Mouse (Mus musculus): ENCODE measurements around the gene Fmnl2. TPM values are rescaled to one million over a fixed set of nuclear protein-coding genes. Genes with fewer than 3 reads are reported as not detected.

Fmnl2 gene
- polyA plus RNA-seq, 1 experiment, result 2.8 TPM

DNA sequence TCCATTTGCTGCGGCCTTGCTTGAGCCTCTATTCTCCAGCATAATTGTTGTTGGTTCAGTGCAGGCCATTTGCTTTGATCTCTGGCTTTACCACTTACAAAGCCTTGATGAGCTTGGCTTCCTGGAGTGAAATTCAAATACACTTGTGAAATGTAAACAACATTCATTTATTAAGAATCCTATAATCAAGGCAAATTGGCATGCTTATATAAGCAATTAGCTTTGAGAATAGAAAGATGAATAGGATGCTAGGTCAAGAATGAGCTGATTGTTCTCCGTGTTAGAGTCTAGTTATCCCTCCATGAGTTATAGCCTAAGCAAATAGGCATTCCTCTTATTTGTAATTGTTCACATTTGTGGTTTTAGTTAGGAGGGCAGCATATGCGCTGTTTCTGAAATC is 8.5 kb downstream of the Fmnl2 start:
- TF ChIP-seq CEBPB (IDR thresholded peaks at IDR 0.05; ENCODE audit: insufficient read depth, poor library complexity, severe bottlenecking) (no peak), POLR2A (IDR thresholded peaks at IDR 0.05; ENCODE audit: insufficient read length, low read depth) (no peak), TCF12 (IDR thresholded peaks at IDR 0.05; ENCODE audit: insufficient read depth, poor library complexity, severe bottlenecking) (no peak), REST (IDR thresholded peaks at IDR 0.05; ENCODE audit: insufficient read depth, insufficient read length) (no peak), E2F4 (IDR thresholded peaks at IDR 0.05; ENCODE audit: insufficient read depth) (no peak), USF1 (IDR thresholded peaks at IDR 0.05; ENCODE audit: low read depth) (no peak), MYOD1 (IDR thresholded peaks at IDR 0.05; ENCODE audit: control insufficient read depth in 1 of 3, insufficient read length in 2 of 3, low read depth in 2 of 3) (no peak), TCF3 (IDR thresholded peaks at IDR 0.05; ENCODE audit: insufficient read length, low read depth) (no peak), MAX (IDR thresholded peaks at IDR 0.05; ENCODE audit: low read depth) (no peak), SRF (IDR thresholded peaks at IDR 0.05; ENCODE audit: control insufficient read depth, insufficient read length, low read depth) (no peak), POLR2AphosphoS2 (IDR thresholded peaks at IDR 0.05; ENCODE audit: insufficient read length, low read depth) (no peak), MYOG (IDR thresholded peaks at IDR 0.05; ENCODE audit: control insufficient read depth in 1 of 3, insufficient read depth in 1 of 3, insufficient read length in 2 of 3, low read depth in 2 of 3) (no peak)
- H3K4me3 ChIP-seq, result no peak overlapping the region
- H3K36me3 ChIP-seq (ENCODE audit: control insufficient read depth, insufficient read depth), result no peaks in the 10 kb centered on the region
- H3K4me2 ChIP-seq (ENCODE audit: low read depth), result no peak overlapping the region
- no peaks in the 10 kb centered on the region for H3K27me3 ChIP-seq (ENCODE audit: control insufficient read depth, insufficient read depth, insufficient read length)
- no peak overlapping the region for H3ac ChIP-seq (ENCODE audit: control insufficient read depth, insufficient read length)
- H3K79me2 ChIP-seq (ENCODE audit: control insufficient read depth, insufficient read depth), result peaks cover 9% of the 10 kb centered on the region

DNA sequence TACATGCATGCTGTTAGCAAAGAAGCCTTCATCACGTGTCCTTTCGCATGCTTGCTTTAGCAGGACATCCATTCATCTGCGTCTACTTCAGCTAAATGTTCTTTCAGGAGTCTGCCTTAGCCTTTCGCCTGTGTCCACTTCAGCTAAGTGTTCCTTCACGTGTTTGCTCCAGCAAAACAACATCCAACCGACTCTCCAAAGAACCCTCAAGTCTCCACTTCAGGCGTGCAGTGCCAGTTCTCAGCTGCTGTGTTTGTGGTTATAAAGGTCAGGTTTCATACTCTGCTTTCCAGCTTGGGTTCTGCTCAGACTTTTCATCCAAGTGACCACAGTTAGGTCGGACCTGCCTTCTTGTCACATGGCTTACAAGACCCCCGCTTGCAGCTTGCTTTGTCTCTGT is 10.1 kb downstream of the Fmnl2 start:
- H3K4me2 ChIP-seq (ENCODE audit: low read depth), result peak overlapping the region; percentile 20

DNA sequence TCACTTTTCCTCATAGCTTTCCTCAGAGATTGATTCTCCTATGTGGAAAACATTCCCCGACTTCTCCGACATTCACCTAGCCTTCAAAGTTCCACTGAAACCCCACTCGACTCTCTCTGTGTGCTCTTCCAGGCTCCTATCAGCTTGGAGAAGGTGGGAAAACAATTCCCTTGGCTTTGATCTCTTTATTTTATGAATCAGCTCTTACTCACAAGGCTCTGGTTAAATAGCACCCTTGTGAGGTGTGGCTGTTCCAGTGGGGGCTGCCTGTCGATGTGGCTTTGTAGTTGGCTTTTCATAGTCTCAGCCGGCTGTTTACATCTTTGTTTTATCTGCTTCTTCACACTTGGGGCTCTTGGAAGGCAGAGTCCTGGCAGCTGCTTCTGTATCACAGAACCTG is 10.5 kb downstream of the Fmnl2 start:
- TF ChIP-seq TCF3 (IDR thresholded peaks at IDR 0.05; ENCODE audit: insufficient read length, low read depth) (no peak), POLR2AphosphoS2 (IDR thresholded peaks at IDR 0.05; ENCODE audit: insufficient read length, low read depth) (no peak), SRF (IDR thresholded peaks at IDR 0.05; ENCODE audit: control insufficient read depth, insufficient read length, low read depth) (no peak), MAX (IDR thresholded peaks at IDR 0.05; ENCODE audit: low read depth) (no peak), REST (IDR thresholded peaks at IDR 0.05; ENCODE audit: insufficient read depth, insufficient read length) (no peak), MYOD1 (IDR thresholded peaks at IDR 0.05; ENCODE audit: control insufficient read depth in 1 of 3, insufficient read length in 2 of 3, low read depth in 2 of 3) (no peak), CEBPB (IDR thresholded peaks at IDR 0.05; ENCODE audit: insufficient read depth, poor library complexity, severe bottlenecking) (no peak), USF1 (IDR thresholded peaks at IDR 0.05; ENCODE audit: low read depth) (no peak), POLR2A (IDR thresholded peaks at IDR 0.05; ENCODE audit: insufficient read length, low read depth) (no peak), E2F4 (IDR thresholded peaks at IDR 0.05; ENCODE audit: insufficient read depth) (no peak), TCF12 (IDR thresholded peaks at IDR 0.05; ENCODE audit: insufficient read depth, poor library complexity, severe bottlenecking) (no peak), MYOG (IDR thresholded peaks at IDR 0.05; ENCODE audit: control insufficient read depth in 1 of 3, insufficient read depth in 1 of 3, insufficient read length in 2 of 3, low read depth in 2 of 3) (no peak)
- Histone ChIP-seq H3K4me3 (no peak overlapping the region), H3ac (ENCODE audit: control insufficient read depth, insufficient read length) (no peak overlapping the region), H3K79me2 (ENCODE audit: control insufficient read depth, insufficient read depth) (peaks cover 9% of the 10 kb centered on the region), H3K4me2 (ENCODE audit: low read depth) (peak overlapping the region; percentile 20), H3K27me3 (ENCODE audit: control insufficient read depth, insufficient read depth, insufficient read length) (no peaks in the 10 kb centered on the region), H3K36me3 (ENCODE audit: control insufficient read depth, insufficient read depth) (no peaks in the 10 kb centered on the region)

More for the DNA sequence above, 10.1 kb downstream of the Fmnl2 start:
- TF ChIP-seq MYOG (IDR thresholded peaks at IDR 0.05; ENCODE audit: control insufficient read depth in 1 of 3, insufficient read depth in 1 of 3, insufficient read length in 2 of 3, low read depth in 2 of 3), result peak in 2 of 3 experiments; percentile 4 to 34
- no peak for TF ChIP-seq CEBPB (IDR thresholded peaks at IDR 0.05; ENCODE audit: insufficient read depth, poor library complexity, severe bottlenecking)
- TF ChIP-seq SRF (IDR thresholded peaks at IDR 0.05; ENCODE audit: control insufficient read depth, insufficient read length, low read depth), result no peak
- no peak for TF ChIP-seq TCF3 (IDR thresholded peaks at IDR 0.05; ENCODE audit: insufficient read length, low read depth)
- TF ChIP-seq REST (IDR thresholded peaks at IDR 0.05; ENCODE audit: insufficient read depth, insufficient read length), result no peak
- Histone ChIP-seq H3ac (ENCODE audit: control insufficient read depth, insufficient read length) (no peak overlapping the region), H3K4me3 (no peak overlapping the region), H3K36me3 (ENCODE audit: control insufficient read depth, insufficient read depth) (no peaks in the 10 kb centered on the region), H3K27me3 (ENCODE audit: control insufficient read depth, insufficient read depth, insufficient read length) (no peaks in the 10 kb centered on the region), H3K79me2 (ENCODE audit: control insufficient read depth, insufficient read depth) (peaks cover 9% of the 10 kb centered on the region)

DNA sequence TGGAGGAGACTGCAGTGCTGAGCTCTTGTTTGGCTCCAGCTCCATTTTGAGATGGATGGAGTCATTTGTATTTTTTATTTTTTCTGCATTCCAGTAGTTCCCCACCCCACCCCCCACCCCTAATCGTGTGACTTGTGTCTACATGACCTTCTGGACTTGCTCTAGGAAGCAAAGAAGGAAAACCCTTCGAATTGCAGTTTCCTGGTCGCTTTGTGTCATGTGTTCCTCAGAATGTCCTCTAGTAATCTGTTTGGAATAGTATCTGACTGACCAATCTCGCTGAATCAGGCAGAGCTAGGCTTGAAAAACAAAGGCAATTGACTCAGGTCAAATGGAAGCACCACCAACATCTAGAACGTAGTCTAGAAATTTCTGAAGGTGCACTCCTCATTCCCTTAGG is 15.0 kb downstream of the Fmnl2 start:
- Histone ChIP-seq H3K27me3 (ENCODE audit: control insufficient read depth, insufficient read depth, insufficient read length) (no peaks in the 10 kb centered on the region), H3K4me2 (ENCODE audit: low read depth) (peak overlapping the region; percentile 64), H3K36me3 (ENCODE audit: control insufficient read depth, insufficient read depth) (no peaks in the 10 kb centered on the region), H3K79me2 (ENCODE audit: control insufficient read depth, insufficient read depth) (no peaks in the 10 kb centered on the region), H3K4me3 (no peak overlapping the region), H3ac (ENCODE audit: control insufficient read depth, insufficient read length) (no peak overlapping the region)
- TF ChIP-seq SRF (IDR thresholded peaks at IDR 0.05; ENCODE audit: control insufficient read depth, insufficient read length, low read depth) (no peak), POLR2A (IDR thresholded peaks at IDR 0.05; ENCODE audit: insufficient read length, low read depth) (no peak), MYOD1 (IDR thresholded peaks at IDR 0.05; ENCODE audit: control insufficient read depth in 1 of 3, insufficient read length in 2 of 3, low read depth in 2 of 3) (no peak), MAX (IDR thresholded peaks at IDR 0.05; ENCODE audit: low read depth) (no peak), TCF3 (IDR thresholded peaks at IDR 0.05; ENCODE audit: insufficient read length, low read depth) (no peak), E2F4 (IDR thresholded peaks at IDR 0.05; ENCODE audit: insufficient read depth) (no peak)

DNA sequence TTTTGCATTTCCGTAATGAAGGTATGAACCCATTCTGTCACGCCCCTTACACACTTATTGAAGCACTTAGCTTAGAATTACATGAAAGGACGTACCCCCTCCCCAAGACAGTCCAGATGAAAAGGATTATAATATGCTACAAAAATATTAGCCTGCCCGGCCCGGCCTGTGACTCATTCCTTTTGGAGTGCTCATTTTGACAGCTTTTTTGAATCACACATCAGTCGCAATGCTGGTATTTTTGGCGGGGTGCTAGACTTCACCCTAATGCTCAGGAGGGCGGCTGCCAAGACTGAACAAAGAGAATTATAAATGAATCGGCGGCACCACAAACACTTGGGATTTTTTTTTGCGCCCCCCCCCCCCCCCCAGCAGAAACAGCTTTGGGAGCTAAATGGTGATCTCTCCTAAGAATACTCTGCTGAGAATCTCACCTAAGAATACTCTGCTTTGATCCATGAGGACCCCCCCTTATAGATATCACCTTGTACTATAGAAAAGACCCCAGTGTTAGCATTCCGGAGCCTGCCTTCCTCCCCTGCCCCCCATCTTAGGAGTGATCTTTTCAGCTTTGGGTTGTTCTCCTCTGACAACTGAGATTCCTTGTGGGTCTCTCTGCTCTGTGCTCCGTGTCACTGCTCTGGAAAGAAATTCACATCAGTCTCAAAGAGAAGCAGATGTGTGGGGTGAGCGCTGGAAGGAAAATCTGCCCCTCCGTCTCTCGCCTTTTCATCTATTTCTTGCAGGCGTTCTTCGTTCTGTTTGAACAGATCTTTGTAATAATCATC is 15.8 kb downstream of the Fmnl2 start:
- Histone ChIP-seq H3ac (ENCODE audit: control insufficient read depth, insufficient read length) (no peak overlapping the region), H3K36me3 (ENCODE audit: control insufficient read depth, insufficient read depth) (no peaks in the 10 kb centered on the region), H3K4me3 (no peak overlapping the region), H3K79me2 (ENCODE audit: control insufficient read depth, insufficient read depth) (no peaks in the 10 kb centered on the region), H3K27me3 (ENCODE audit: control insufficient read depth, insufficient read depth, insufficient read length) (no peaks in the 10 kb centered on the region), H3K4me2 (ENCODE audit: low read depth) (peak overlapping the region; percentile 64)
- TF ChIP-seq MYOG (IDR thresholded peaks at IDR 0.05; ENCODE audit: control insufficient read depth in 1 of 3, insufficient read depth in 1 of 3, insufficient read length in 2 of 3, low read depth in 2 of 3) (no peak), POLR2A (IDR thresholded peaks at IDR 0.05; ENCODE audit: insufficient read length, low read depth) (no peak), TCF3 (IDR thresholded peaks at IDR 0.05; ENCODE audit: insufficient read length, low read depth) (no peak), CEBPB (IDR thresholded peaks at IDR 0.05; ENCODE audit: insufficient read depth, poor library complexity, severe bottlenecking) (no peak)

Data from myocyte (in vitro differentiated cells).